Mouse (Mus musculus): ENCODE measurements around the gene Bin2. TPM values are rescaled to one million over a fixed set of nuclear protein-coding genes. Genes with fewer than 3 reads are reported as not detected.

Bin2 gene
- total and polyA plus RNA-seq, 3 experiments, result 51.4 to 89.9 (median 64.8) TPM

DNA sequence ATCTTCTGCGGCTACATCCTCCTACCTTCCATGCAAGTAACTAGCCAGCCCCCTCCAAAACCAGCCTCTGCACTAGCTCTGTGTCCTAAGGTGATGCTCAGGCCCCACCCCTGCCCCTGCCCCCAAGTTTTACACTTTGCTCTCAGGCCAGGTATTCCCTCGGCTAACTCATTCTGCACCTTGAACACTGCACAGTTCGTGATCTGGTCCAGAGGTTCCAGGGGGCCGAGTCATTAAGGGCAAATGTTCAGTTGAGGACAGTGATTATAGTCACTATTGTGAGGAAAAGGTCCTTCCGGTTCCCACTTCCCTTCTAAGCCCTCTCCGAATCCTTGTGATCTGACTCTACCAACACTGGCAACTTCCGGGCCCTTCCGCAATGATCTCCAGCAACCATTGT is 45.1 kb upstream of the Bin2 start:
- Histone ChIP-seq H3K79me2 (replicated peaks; ENCODE audit: control insufficient read depth, extremely low read depth, insufficient read depth, poor library complexity, severe bottlenecking) (no peaks in the 10 kb centered on the region), H3K27me3 (replicated peaks) (no peaks in the 10 kb centered on the region), H3K27ac (ENCODE audit: insufficient read depth, low read depth) (no peak overlapping the region), H3K4me3 (replicated peaks in 1 of 3; ENCODE audit: low read depth in 2 of 3, low read length in 2 of 3, poor library complexity in 1 of 3) (no peak overlapping the region), H3K36me3 (replicated peaks in 1 of 2; ENCODE audit: control insufficient read depth in 1 of 2, insufficient read depth in 1 of 2, low read length in 1 of 2) (no peaks in the 10 kb centered on the region), H3K4me2 (ENCODE audit: insufficient read depth, low read depth, poor library complexity, severe bottlenecking) (no peak overlapping the region), H3K9me3 (replicated peaks; ENCODE audit: low read length) (peaks cover 11% of the 10 kb centered on the region), H3K4me1 (ENCODE audit: control insufficient read depth in 1 of 2, insufficient read depth in 2 of 2) (peaks cover 0 to 7% of the 10 kb centered on the region in 2 experiments; a peak in 2 of 4 replicates), H3K9ac (ENCODE audit: insufficient read depth, low read depth) (no peak overlapping the region)
- DNase-seq (ENCODE audit: extremely low read depth), result no peak
- dilution Hi-C loops (cut with MboI; ENCODE audit: extremely low pct_ligation_motif_present, extremely low pct_unique_long_range_greater_than_20kb, low sequenced_read_pairs), result no loop called here
- in situ Hi-C loops (cut with MboI; ENCODE audit: low pct_ligation_motif_present, low pct_unique_long_range_greater_than_20kb, low sequenced_read_pairs), result no loop called here
- TF ChIP-seq UBTF (IDR thresholded peaks at IDR 0.05; ENCODE audit: low read depth, low read length) (no peak), RAD21 (IDR thresholded peaks at IDR 0.05; ENCODE audit: low read depth, low read length) (no peak), CTCF (conservative IDR thresholded peaks at IDR 0.05 in 1 of 2, IDR thresholded peaks at IDR 0.05 in 1 of 2; ENCODE audit: low read depth in 2 of 2, low read length in 2 of 2) (no peak), GABPA (IDR thresholded peaks at IDR 0.05; ENCODE audit: insufficient replicate concordance, low read depth, low read length) (no peak), USF2 (conservative IDR thresholded peaks at IDR 0.05; ENCODE audit: low read depth, low read length) (no peak), MAZ (IDR thresholded peaks at IDR 0.05; ENCODE audit: low read depth, low read length) (no peak), ZNF384 (IDR thresholded peaks at IDR 0.05; ENCODE audit: low read depth, low read length) (no peak), CHD1 (IDR thresholded peaks at IDR 0.05; ENCODE audit: low read depth, low read length) (no peak), SIN3A (IDR thresholded peaks at IDR 0.05; ENCODE audit: low read length) (no peak), MXI1 (IDR thresholded peaks at IDR 0.05; ENCODE audit: low read depth, low read length) (no peak), HCFC1 (IDR thresholded peaks at IDR 0.05; ENCODE audit: low read depth, low read length) (no peak), IRF4 (IDR thresholded peaks at IDR 0.05; ENCODE audit: low read depth, low read length) (no peak), KAT2A (IDR thresholded peaks at IDR 0.05; ENCODE audit: insufficient replicate concordance, low read length) (no peak)

DNA sequence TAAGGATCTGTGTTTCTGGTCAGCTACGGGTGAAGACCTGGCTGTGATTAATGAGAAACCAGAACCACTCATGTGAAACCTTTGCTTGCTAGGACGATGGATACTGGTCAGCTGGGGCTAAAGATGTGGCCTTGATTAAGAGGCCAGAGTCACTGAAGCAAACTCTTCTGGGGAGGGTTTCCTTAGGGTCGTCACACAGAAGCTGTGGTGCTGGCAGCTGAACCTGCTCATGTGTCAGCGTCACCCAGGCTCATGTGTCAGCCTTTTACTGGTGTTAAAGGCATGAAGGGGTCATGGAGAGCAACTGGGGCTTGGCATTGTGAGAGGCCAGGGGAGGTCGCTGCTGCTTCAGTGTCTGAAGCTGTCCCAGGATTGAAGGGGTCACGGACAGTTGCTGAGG is 41.5 kb upstream of the Bin2 start:
- Histone ChIP-seq H3K4me3 (replicated peaks in 1 of 3; ENCODE audit: low read depth in 2 of 3, low read length in 2 of 3, poor library complexity in 1 of 3) (no peak overlapping the region), H3K36me3 (replicated peaks in 1 of 2; ENCODE audit: control insufficient read depth in 1 of 2, insufficient read depth in 1 of 2, low read length in 1 of 2) (no peaks in the 10 kb centered on the region), H3K9ac (ENCODE audit: insufficient read depth, low read depth) (no peak overlapping the region), H3K79me2 (replicated peaks; ENCODE audit: control insufficient read depth, extremely low read depth, insufficient read depth, poor library complexity, severe bottlenecking) (no peaks in the 10 kb centered on the region), H3K27ac (ENCODE audit: insufficient read depth, low read depth) (no peak overlapping the region), H3K4me1 (ENCODE audit: control insufficient read depth in 1 of 2, insufficient read depth in 2 of 2) (peaks cover 13 to 22% of the 10 kb centered on the region in 2 experiments), H3K27me3 (replicated peaks) (no peaks in the 10 kb centered on the region), H3K9me3 (replicated peaks; ENCODE audit: low read length) (peaks cover 6% of the 10 kb centered on the region), H3K4me2 (ENCODE audit: insufficient read depth, low read depth, poor library complexity, severe bottlenecking) (no peak overlapping the region)
- dilution Hi-C loops (cut with MboI; ENCODE audit: extremely low pct_ligation_motif_present, extremely low pct_unique_long_range_greater_than_20kb, low sequenced_read_pairs), result no loop called here
- DNase-seq (ENCODE audit: extremely low read depth), result no peak
- TF ChIP-seq TBP (conservative IDR thresholded peaks at IDR 0.05; ENCODE audit: low read depth, low read length) (no peak), ETS1 (conservative IDR thresholded peaks at IDR 0.05; ENCODE audit: low read depth, low read length) (no peak), BHLHE40 (IDR thresholded peaks at IDR 0.05; ENCODE audit: low read depth, low read length) (no peak), EP300 (IDR thresholded peaks at IDR 0.05; ENCODE audit: low read length) (no peak), ZNF384 (IDR thresholded peaks at IDR 0.05; ENCODE audit: low read depth, low read length) (no peak), MAX (IDR thresholded peaks at IDR 0.05; ENCODE audit: low read length) (no peak), IRF4 (IDR thresholded peaks at IDR 0.05; ENCODE audit: low read depth, low read length) (no peak), ZC3H11A (IDR thresholded peaks at IDR 0.05; ENCODE audit: low read depth, low read length) (no peak), JUN (IDR thresholded peaks at IDR 0.05; ENCODE audit: insufficient read depth, low read depth, low read length) (no peak), SMC3 (IDR thresholded peaks at IDR 0.05; ENCODE audit: low read depth, low read length) (no peak), CHD2 (IDR thresholded peaks at IDR 0.05; ENCODE audit: low read length) (no peak), ZKSCAN1 (IDR thresholded peaks at IDR 0.05; ENCODE audit: borderline replicate concordance, low read depth, low read length) (no peak), E2F4 (IDR thresholded peaks at IDR 0.05; ENCODE audit: insufficient replicate concordance, low read depth, low read length) (no peak), HCFC1 (IDR thresholded peaks at IDR 0.05; ENCODE audit: low read depth, low read length) (no peak), NRF1 (IDR thresholded peaks at IDR 0.05; ENCODE audit: low read depth, low read length) (no peak), ZMIZ1 (IDR thresholded peaks at IDR 0.05; ENCODE audit: low read depth, low read length) (no peak)
- in situ Hi-C loops (cut with MboI; ENCODE audit: low pct_ligation_motif_present, low pct_unique_long_range_greater_than_20kb, low sequenced_read_pairs), result no loop called here

Data from CH12.LX (cell line).